Mouse (Mus musculus) liver, postnatal 0 days (tissue): Measurements from ENCODE around the gene Oprm1.

Source experiments
- CTCF ChIP-seq: sonication (generic); IDR thresholded peaks from 2 replicates; pipeline ENCODE4 v1.5.1; 2016; ENCODE audit warnings: antibody characterized with exemption, low read depth
- EP300 ChIP-seq: IDR thresholded peaks from 2 replicates; pipeline ENCODE4 v1.6.1; 2016; ENCODE audit warnings: antibody characterized with exemption, low read depth, mild to moderate bottlenecking

DNA sequence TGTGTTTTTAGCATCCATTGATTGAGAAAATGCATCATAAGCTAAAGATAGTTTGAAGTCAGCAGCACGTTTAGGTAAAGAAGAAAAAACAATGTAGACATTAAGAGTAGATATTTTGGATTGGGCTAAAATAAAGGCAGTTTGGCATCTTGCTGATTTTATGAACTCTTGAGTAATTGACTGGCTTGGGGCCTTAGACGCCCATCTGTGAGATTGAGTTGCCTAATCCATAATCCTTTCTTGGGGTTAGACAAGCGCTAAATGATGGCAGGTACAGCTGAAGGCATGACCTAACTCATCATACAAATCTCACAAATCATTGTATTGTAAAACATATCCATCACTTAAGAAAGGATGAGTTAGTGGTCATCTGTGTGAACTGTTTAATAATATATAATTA lies 241.0 kb downstream of the Oprm1 start:
- TF ChIP-seq CTCF (no peak), EP300 (no peak)
